In the genomic region with DNA sequence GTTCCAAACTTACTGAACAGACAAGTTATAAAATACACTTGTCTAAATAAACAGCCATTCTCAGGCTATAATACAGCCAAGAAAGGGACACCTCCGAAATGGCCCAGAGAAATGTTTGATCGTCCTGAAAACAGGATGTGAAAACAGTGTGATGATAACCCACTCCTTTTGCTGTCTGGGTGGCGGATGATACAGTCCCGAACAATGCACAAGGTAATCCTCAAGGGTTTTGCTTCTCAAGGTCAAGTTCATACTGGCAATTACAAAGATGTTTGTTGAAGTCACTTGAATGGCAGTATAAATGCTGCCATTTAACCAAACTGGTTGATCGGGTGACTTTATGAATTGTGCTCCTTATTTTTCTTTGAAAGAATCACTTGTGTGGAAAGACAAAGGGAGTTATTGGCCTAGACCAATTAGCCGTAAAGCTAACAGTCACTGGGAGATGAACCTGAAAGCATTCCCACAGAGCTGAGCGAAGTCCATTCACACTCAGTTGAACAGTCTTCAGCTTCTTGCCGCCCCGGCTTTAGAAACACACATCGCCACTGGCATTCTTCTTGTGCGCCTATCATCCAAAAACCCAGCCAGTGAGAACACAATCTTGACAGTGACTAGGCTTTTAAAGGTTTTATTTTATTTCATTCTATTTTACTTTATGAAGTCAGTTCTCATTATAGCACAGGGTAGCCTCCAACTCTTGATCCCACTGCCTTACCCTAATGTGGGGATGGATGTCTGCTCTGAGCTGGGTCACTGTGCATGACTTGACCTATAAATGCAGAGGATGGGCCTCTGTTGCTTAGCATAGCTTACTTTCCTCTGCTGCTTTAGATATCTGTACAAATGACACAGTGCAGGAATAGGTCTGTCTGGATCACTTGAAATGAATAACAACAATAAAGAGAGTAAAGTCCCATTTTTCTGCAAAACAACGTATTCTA, we compare ENCODE assay signal across 19 mouse cellular contexts.
DNase-seq lines count a peak whose midpoint lies in the region; ATAC-seq lines count a peak whose summit lies in the region.
"Had no signal": no experiment of that assay in that cellular context is flagged by ENCODE, and none has a peak within 500 bp of the region (broad histone marks: within the 10 kb centered on the region; RNA-seq: fewer than 3 reads in every experiment).

No protein-coding gene starts in this region.

- H3K9ac ChIP-seq in kidney, embryonic 15.5 days, result no peak overlapping the region

- no peaks in the 10 kb centered on the region for H3K36me3 ChIP-seq in kidney, embryonic 15.5 days
- H3K36me3 ChIP-seq: G1E; heart, embryonic 10.5 days; midbrain, embryonic 10.5 days had no signal

- H3K27me3 ChIP-seq in kidney, embryonic 15.5 days, result no peaks in the 10 kb centered on the region

- whole genome bisulfite sequencing in kidney, embryonic 15.5 days, result 60% methylated on average over 12 of the region's 12 CpGs

- no peak overlapping the region for H3K4me3 ChIP-seq in kidney, embryonic 15.5 days (replicated peaks)
- H3K4me3 ChIP-seq: erythroblast, embryonic 14.5 days; heart, embryonic 10.5 days; midbrain, embryonic 10.5 days had no signal

- peaks cover 11% of the 10 kb centered on the region for H3K4me1 ChIP-seq in kidney, embryonic 15.5 days
- H3K4me1 ChIP-seq: heart, embryonic 10.5 days had no signal

- H3K4me2 ChIP-seq in kidney, embryonic 15.5 days, result no peak overlapping the region
- H3K4me2 ChIP-seq: liver, embryonic 11.5 days had no signal

- H3K9me3 ChIP-seq in kidney, embryonic 15.5 days (replicated peaks), result no peaks in the 10 kb centered on the region
- H3K9me3 ChIP-seq: G1E; heart, embryonic 10.5 days; midbrain, embryonic 10.5 days had no signal

- peak; percentile 78; the same call in 1 of the 2 replicates for ATAC-seq in kidney, embryonic 15.5 days (replicated peaks; ENCODE audit: low FRiP score)
- ATAC-seq: intestine, embryonic 16.5 days had no signal

- H3K27ac ChIP-seq in kidney, embryonic 15.5 days, result no peak overlapping the region
- H3K27ac ChIP-seq: heart, embryonic 10.5 days; midbrain, embryonic 10.5 days had no signal

- no peak for DNase-seq in kidney, adult 11 months
- peak; percentile 10 for DNase-seq in R1 (ENCODE audit: low read depth, low spot score)
- peak; percentile 37 for DNase-seq in embryo, embryonic 10.5 days (ENCODE audit: low spot score)
- DNase-seq in kidney, postnatal 14 days, result peak; percentile 4
- DNase-seq in gastrocnemius, postnatal 10 days, result no peak
- DNase-seq in left cerebral cortex, adult 9 months (ENCODE audit: low spot score in 2 of 2), result no peak
- DNase-seq: adrenal gland, postnatal 10 days; cerebellum, adult 8-10 months; gastrocnemius, postnatal 14 days; heart, postnatal 14 days; lung, postnatal 10 days; right cerebral cortex, postnatal 25 days had no signal

Comparison
In these comparisons a context has a peak if more than half of its experiments do, and no peak if none do; other contexts are left out.
1. DNase-seq: peak in R1 (single experiment), embryo, embryonic 10.5 days (single experiment) and kidney, postnatal 14 days (single experiment); none in kidney, adult 11 months (single experiment), gastrocnemius, postnatal 10 days (single experiment) and left cerebral cortex, adult 9 months (0 of 2).